Mouse (Mus musculus): Measurements from ENCODE around the gene Gm7137. TPM values are rescaled to one million over a fixed set of nuclear protein-coding genes. Genes with fewer than 3 reads are reported as not detected.
"Not testable (repeated sequence)": the region's sequence is repeated elsewhere in the genome, so short reads cannot be mapped to it uniquely, and the experiment has no call there.

Gene Gm7137
- polyA plus RNA-seq, 1 experiment from 2014 or later = not detected

DNA sequence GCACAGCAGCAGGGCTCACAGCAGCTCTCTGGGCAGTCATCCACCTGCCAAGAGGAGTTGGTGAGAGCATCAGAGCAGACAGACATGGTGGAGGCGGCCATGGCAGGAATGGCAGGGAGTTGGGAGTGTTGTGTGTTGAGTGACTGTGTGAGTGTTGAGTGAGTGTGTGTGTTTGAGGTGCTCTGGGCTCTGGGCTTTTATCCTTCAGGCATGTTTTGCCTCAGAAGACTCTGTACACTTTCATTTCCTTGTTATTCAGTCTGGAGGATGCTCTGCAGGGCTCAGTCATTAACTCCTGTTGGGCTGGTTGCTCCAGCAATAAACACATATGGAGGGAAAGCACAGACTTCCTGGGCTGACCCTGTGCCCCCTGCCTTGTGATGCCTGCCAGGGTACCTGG, 16.8 kb downstream of the Gm7137 start, which contains the start of gene Gm3238:
Gm3238 (minus strand) TSS at position 101 of the 400 bp plus-strand sequence.
- not testable (repeated sequence) for H3K36me3 ChIP-seq (ENCODE audit: control insufficient read depth, insufficient read depth, low read length); H3K4me1 ChIP-seq (ENCODE audit: control insufficient read depth, insufficient read depth, low read length); H3K4me2 ChIP-seq (ENCODE audit: low read length); ATAC-seq; H3K27ac ChIP-seq (ENCODE audit: low read depth, low read length); H3K4me3 ChIP-seq (ENCODE audit: low read depth, low read length); DNase-seq (ENCODE audit: low spot score); H3K9me3 ChIP-seq (replicated peaks; ENCODE audit: control insufficient read depth, low read length); H3K27me3 ChIP-seq (replicated peaks; ENCODE audit: control insufficient read depth, insufficient read depth, low read length); H3K9ac ChIP-seq (ENCODE audit: low read length)
- WGBS = 71% methylated on average over 1 of the region's 1 CpGs

GRCm38 (mm10) chr10:77769727-77770126, 18.3 kb downstream of the Gm7137 start:
- H3K27me3 ChIP-seq (replicated peaks; ENCODE audit: control insufficient read depth, insufficient read depth, low read length) = no peaks in the 10 kb centered on the region
- H3K9ac ChIP-seq (ENCODE audit: low read length) = no peak overlapping the region
- ATAC-seq = no peak
- no peak overlapping the region for H3K4me2 ChIP-seq (ENCODE audit: low read length)
- H3K4me3 ChIP-seq (ENCODE audit: low read depth, low read length) = no peak overlapping the region
- DNase-seq (ENCODE audit: low spot score) = no peak
- H3K36me3 ChIP-seq (ENCODE audit: control insufficient read depth, insufficient read depth, low read length) = no peaks in the 10 kb centered on the region
- H3K9me3 ChIP-seq (replicated peaks; ENCODE audit: control insufficient read depth, low read length) = no peaks in the 10 kb centered on the region
- no peak overlapping the region for H3K27ac ChIP-seq (ENCODE audit: low read depth, low read length)
- 74% methylated on average over 1 of the region's 1 CpGs for WGBS
- H3K4me1 ChIP-seq (ENCODE audit: control insufficient read depth, insufficient read depth, low read length) = no peaks in the 10 kb centered on the region

DNA sequence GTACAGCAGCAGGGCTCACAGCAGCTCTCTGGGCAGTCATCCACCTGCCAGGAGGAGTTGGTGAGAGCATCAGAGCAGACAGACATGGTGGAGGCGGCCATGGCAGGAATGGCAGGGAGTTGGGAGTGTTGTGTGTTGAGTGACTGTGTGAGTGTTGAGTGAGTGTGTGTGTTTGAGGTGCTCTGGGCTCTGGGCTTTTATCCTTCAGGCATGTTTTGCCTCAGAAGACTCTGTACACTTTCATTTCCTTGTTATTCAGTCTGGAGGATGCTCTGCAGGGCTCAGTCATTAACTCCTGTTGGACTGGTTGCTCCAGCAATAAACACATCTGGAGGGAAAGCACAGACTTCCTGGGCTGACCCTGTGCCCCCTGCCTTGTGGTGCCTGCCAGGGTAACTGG, 28.4 kb downstream of the Gm7137 start, which contains the start of gene Gm3233:
Gm3233 (minus strand) TSS at position 101 of the 400 bp plus-strand sequence.
- WGBS = no CpG with 5 or more reads among the region's 1 CpGs
- not testable (repeated sequence) for ATAC-seq; H3K9me3 ChIP-seq (replicated peaks; ENCODE audit: control insufficient read depth, low read length); H3K9ac ChIP-seq (ENCODE audit: low read length); DNase-seq (ENCODE audit: low spot score); H3K4me3 ChIP-seq (ENCODE audit: low read depth, low read length); H3K27ac ChIP-seq (ENCODE audit: low read depth, low read length); H3K4me2 ChIP-seq (ENCODE audit: low read length); H3K4me1 ChIP-seq (ENCODE audit: control insufficient read depth, insufficient read depth, low read length); H3K27me3 ChIP-seq (replicated peaks; ENCODE audit: control insufficient read depth, insufficient read depth, low read length); H3K36me3 ChIP-seq (ENCODE audit: control insufficient read depth, insufficient read depth, low read length)

GRCm38 (mm10) chr10:77753448-77753847, 34.6 kb downstream of the Gm7137 start:
- H3K27me3 ChIP-seq (replicated peaks; ENCODE audit: control insufficient read depth, insufficient read depth, low read length) = no peaks in the 10 kb centered on the region
- H3K27ac ChIP-seq (ENCODE audit: low read depth, low read length) = no peak overlapping the region
- H3K4me2 ChIP-seq (ENCODE audit: low read length) = no peak overlapping the region
- H3K9me3 ChIP-seq (replicated peaks; ENCODE audit: control insufficient read depth, low read length) = no peaks in the 10 kb centered on the region
- H3K36me3 ChIP-seq (ENCODE audit: control insufficient read depth, insufficient read depth, low read length) = no peaks in the 10 kb centered on the region
- H3K9ac ChIP-seq (ENCODE audit: low read length) = no peak overlapping the region
- DNase-seq (ENCODE audit: low spot score) = no peak
- no peak for ATAC-seq
- H3K4me1 ChIP-seq (ENCODE audit: control insufficient read depth, insufficient read depth, low read length) = no peaks in the 10 kb centered on the region
- H3K4me3 ChIP-seq (ENCODE audit: low read depth, low read length) = no peak overlapping the region

- 61% methylated on average over 3 of the region's 3 CpGs for WGBS
Measured at GRCm38 (mm10) chr10:77752312-77752711, 35.7 kb downstream of the Gm7137 start.

GRCm38 (mm10) chr10:77751254-77751653, 36.7 kb downstream of the Gm7137 start, which contains the start of gene Gm9736:
TSS of gene Gm9736 (minus strand) at chr10:77751354.
- not testable (repeated sequence) for H3K9ac ChIP-seq (ENCODE audit: low read length); ATAC-seq; H3K27ac ChIP-seq (ENCODE audit: low read depth, low read length); H3K36me3 ChIP-seq (ENCODE audit: control insufficient read depth, insufficient read depth, low read length); H3K27me3 ChIP-seq (replicated peaks; ENCODE audit: control insufficient read depth, insufficient read depth, low read length); H3K4me2 ChIP-seq (ENCODE audit: low read length); DNase-seq (ENCODE audit: low spot score); H3K4me1 ChIP-seq (ENCODE audit: control insufficient read depth, insufficient read depth, low read length); H3K4me3 ChIP-seq (ENCODE audit: low read depth, low read length); H3K9me3 ChIP-seq (replicated peaks; ENCODE audit: control insufficient read depth, low read length)
- 92% methylated on average over 1 of the region's 1 CpGs for WGBS

More at GRCm38 (mm10) chr10:77752312-77752711, 35.7 kb downstream of the Gm7137 start:
- H3K27me3 ChIP-seq (replicated peaks; ENCODE audit: control insufficient read depth, insufficient read depth, low read length); ATAC-seq; H3K9ac ChIP-seq (ENCODE audit: low read length); H3K4me1 ChIP-seq (ENCODE audit: control insufficient read depth, insufficient read depth, low read length); H3K4me3 ChIP-seq (ENCODE audit: low read depth, low read length); DNase-seq (ENCODE audit: low spot score); H3K36me3 ChIP-seq (ENCODE audit: control insufficient read depth, insufficient read depth, low read length); H3K9me3 ChIP-seq (replicated peaks; ENCODE audit: control insufficient read depth, low read length); H3K27ac ChIP-seq (ENCODE audit: low read depth, low read length); H3K4me2 ChIP-seq (ENCODE audit: low read length): not testable (repeated sequence)

DNA sequence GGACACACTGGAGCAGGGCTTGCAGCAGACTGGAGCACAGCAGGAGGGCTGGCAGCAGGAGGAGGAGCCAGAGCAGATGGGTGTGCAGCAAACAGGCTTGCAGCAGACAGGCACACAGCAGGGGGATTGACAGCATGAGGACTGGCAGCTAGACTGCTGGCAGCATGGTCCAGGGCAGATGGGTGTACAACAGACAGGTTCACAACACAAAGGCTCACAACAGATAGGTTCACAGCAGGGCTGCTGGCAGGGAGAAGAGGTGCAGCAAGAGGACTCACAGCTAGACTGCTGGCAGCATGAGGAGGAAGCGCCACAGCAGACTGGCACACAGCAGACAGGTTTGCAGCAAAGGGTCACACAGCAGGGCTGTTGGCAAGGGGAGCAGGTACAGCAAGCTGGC, 37.3 kb downstream of the Gm7137 start:
- H3K4me1 ChIP-seq (ENCODE audit: control insufficient read depth, insufficient read depth, low read length) = not testable (repeated sequence)

DNA sequence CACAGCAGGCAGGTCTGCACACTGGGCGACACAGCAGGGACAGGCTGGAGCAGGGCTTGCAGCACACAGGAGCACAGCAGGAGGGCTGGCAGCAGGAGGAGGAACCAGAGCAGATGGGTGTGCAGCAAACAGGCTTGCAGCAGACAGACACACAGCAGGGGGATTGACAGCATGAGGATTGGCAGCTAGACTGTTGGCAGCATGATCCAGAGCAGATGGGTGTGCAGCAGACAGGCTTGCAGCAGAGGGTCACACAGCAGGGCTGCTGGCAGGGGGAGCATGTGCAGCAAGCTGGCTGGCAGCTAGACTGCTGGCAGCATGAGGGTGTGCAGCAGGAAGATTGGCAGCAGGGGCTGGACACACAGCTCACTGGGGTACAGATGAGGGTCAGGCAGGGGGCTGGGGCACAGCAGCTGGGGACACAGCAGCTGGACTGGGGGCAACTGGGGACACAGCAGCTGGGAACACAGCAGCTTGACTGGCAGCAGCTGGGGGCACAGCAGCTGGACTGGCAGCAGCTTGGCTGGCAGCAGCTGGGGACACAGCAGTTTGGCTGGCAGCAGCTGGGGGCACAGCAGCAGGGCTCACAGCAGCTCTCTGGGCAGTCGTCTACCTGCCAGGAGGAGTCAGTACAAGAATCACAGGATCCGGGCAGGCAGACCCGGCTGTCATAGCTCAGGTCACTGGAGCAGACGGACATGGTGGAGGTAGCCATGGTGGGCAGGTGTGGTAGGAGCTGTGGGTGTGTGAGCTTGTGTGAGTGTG, 45.9 kb downstream of the Gm7137 start, which contains the start of gene Gm18596:
Gm18596 (minus strand) TSS at position 715 of the 765 bp plus-strand sequence.
- not testable (repeated sequence) for H3K4me3 ChIP-seq (ENCODE audit: low read depth, low read length); H3K36me3 ChIP-seq (ENCODE audit: control insufficient read depth, insufficient read depth, low read length); H3K4me1 ChIP-seq (ENCODE audit: control insufficient read depth, insufficient read depth, low read length); ATAC-seq; H3K27me3 ChIP-seq (replicated peaks; ENCODE audit: control insufficient read depth, insufficient read depth, low read length); H3K9ac ChIP-seq (ENCODE audit: low read length); H3K9me3 ChIP-seq (replicated peaks; ENCODE audit: control insufficient read depth, low read length); H3K4me2 ChIP-seq (ENCODE audit: low read length); H3K27ac ChIP-seq (ENCODE audit: low read depth, low read length)
- peak; percentile 17 for DNase-seq (ENCODE audit: low spot score)
- 65% methylated on average over 4 of the region's 5 CpGs for WGBS

More for the DNA sequence above, 37.3 kb downstream of the Gm7137 start:
- not testable (repeated sequence) for H3K4me2 ChIP-seq (ENCODE audit: low read length); H3K27me3 ChIP-seq (replicated peaks; ENCODE audit: control insufficient read depth, insufficient read depth, low read length); ATAC-seq; H3K4me3 ChIP-seq (ENCODE audit: low read depth, low read length); DNase-seq (ENCODE audit: low spot score); H3K9me3 ChIP-seq (replicated peaks; ENCODE audit: control insufficient read depth, low read length); H3K27ac ChIP-seq (ENCODE audit: low read depth, low read length); H3K36me3 ChIP-seq (ENCODE audit: control insufficient read depth, insufficient read depth, low read length); H3K9ac ChIP-seq (ENCODE audit: low read length)
- WGBS = 47% methylated on average over 1 of the region's 1 CpGs

GRCm38 (mm10) chr10:77738929-77739328, 49.1 kb downstream of the Gm7137 start:
- no peak for ATAC-seq
- Histone ChIP-seq H3K4me2 (ENCODE audit: low read length) (no peak overlapping the region), H3K27ac (ENCODE audit: low read depth, low read length) (no peak overlapping the region), H3K9me3 (replicated peaks; ENCODE audit: control insufficient read depth, low read length) (no peaks in the 10 kb centered on the region), H3K4me1 (ENCODE audit: control insufficient read depth, insufficient read depth, low read length) (no peaks in the 10 kb centered on the region), H3K4me3 (ENCODE audit: low read depth, low read length) (no peak overlapping the region), H3K9ac (ENCODE audit: low read length) (no peak overlapping the region), H3K27me3 (replicated peaks; ENCODE audit: control insufficient read depth, insufficient read depth, low read length) (no peaks in the 10 kb centered on the region), H3K36me3 (ENCODE audit: control insufficient read depth, insufficient read depth, low read length) (no peaks in the 10 kb centered on the region)
- WGBS = 91% methylated on average over 4 of the region's 4 CpGs
- no peak for DNase-seq (ENCODE audit: low spot score)
